Mouse (Mus musculus) kidney, embryonic 14.5 days (tissue): Measurements from ENCODE around the gene Camta1. TPM values are rescaled to one million over a fixed set of nuclear protein-coding genes. Genes with fewer than 3 reads are reported as not detected.
A peak's percentile ranks its signal among the peaks of the same experiment; 100 is the strongest.

Experiments
- ATAC-seq: fragments of 200-750 bp; cut with Nextera tagmentation; 2 replicates; pipeline ENCODE4 v1.8.0; 2017; ENCODE audit warnings: moderate number of reproducible peaks, mild to moderate bottlenecking, moderate TSS enrichment, moderate library complexity; ENCODE audit not compliant: low FRiP score, low TSS enrichment
- H3K27ac ChIP-seq: fragments of 300-500 bp; sonication (generic); 2 replicates; pipeline ENCODE4 v1.5.1; 2014; ENCODE audit warnings: low read depth, mild to moderate bottlenecking, low read length, moderate library complexity, mixed read lengths
- H3K27me3 ChIP-seq: fragments of 300-500 bp; sonication (generic); 2 replicates; pipeline ENCODE4 v1.6.1; 2014; ENCODE audit warnings: mild to moderate bottlenecking, low read length; ENCODE audit not compliant: control insufficient read depth, insufficient read depth
- H3K36me3 ChIP-seq: fragments of 300-500 bp; sonication (generic); 2 replicates; pipeline ENCODE4 v1.6.1; 2014; ENCODE audit warnings: low read length, mixed read lengths; ENCODE audit not compliant: control insufficient read depth, insufficient read depth
- H3K4me1 ChIP-seq: fragments of 300-500 bp; sonication (generic); 2 replicates; pipeline ENCODE4 v1.6.1; 2014; ENCODE audit warnings: low read length, mixed read lengths; ENCODE audit not compliant: control insufficient read depth, insufficient read depth
- H3K4me2 ChIP-seq: fragments of 300-500 bp; sonication (generic); replicated peaks from 2 replicates; pipeline ENCODE4 v1.6.1; 2014; ENCODE audit warnings: low read depth, mild to moderate bottlenecking, low read length
- H3K4me3 ChIP-seq: fragments of 300-500 bp; sonication (generic); 2 replicates; pipeline ENCODE4 v1.5.1; 2014; ENCODE audit warnings: mild to moderate bottlenecking, low read length
- H3K9ac ChIP-seq: fragments of 300-500 bp; sonication (generic); 2 replicates; pipeline ENCODE4 v1.6.1; 2014; ENCODE audit warnings: low read depth, mild to moderate bottlenecking, low read length, moderate library complexity
- H3K9me3 ChIP-seq: fragments of 300-500 bp; sonication (generic); 2 replicates; pipeline ENCODE4 v1.6.1; 2016; ENCODE audit warnings: low read length; ENCODE audit not compliant: control insufficient read depth
- WGBS: fragments of 180-500 bp; shearing (Covaris S2); extraction: QIAGEN DNeasy Blood & Tissue Kit; methylation state at CpG from one replicate; pipeline ENCODE4 v1.1.7; 2014; 5-methylcytosine and 5-hydroxymethylcytosine counted together
- polyA plus RNA-seq: library from polyadenylated mRNA; unstranded; fragments of >200 nt; fragmentation: Nextera tagmentation; extraction: Ambion mirVana; gene quantifications from 2 replicates; pipeline ENCODE4 v1.2.1, GENCODE M21; 2014

Gene Camta1
- polyA plus RNA-seq, 1 experiment from 2014 or later: 107 TPM

GRCm38 (mm10) chr4:151352249-151352648, 509.4 kb downstream of the Camta1 start:
- Histone ChIP-seq H3K36me3 (no peaks in the 10 kb centered on the region), H3K27ac (no peak overlapping the region), H3K9me3 (no peaks in the 10 kb centered on the region), H3K9ac (no peak overlapping the region), H3K27me3 (0 out of 2 replicates have a peak, but pooled peaks cover 3% of the 10 kb centered on the region), H3K4me1 (peaks cover 16% of the 10 kb centered on the region), H3K4me2 (no peak overlapping the region), H3K4me3 (no peak overlapping the region)
- 62% methylated on average over 4 of the region's 4 CpGs for WGBS
- no peak for ATAC-seq

DNA sequence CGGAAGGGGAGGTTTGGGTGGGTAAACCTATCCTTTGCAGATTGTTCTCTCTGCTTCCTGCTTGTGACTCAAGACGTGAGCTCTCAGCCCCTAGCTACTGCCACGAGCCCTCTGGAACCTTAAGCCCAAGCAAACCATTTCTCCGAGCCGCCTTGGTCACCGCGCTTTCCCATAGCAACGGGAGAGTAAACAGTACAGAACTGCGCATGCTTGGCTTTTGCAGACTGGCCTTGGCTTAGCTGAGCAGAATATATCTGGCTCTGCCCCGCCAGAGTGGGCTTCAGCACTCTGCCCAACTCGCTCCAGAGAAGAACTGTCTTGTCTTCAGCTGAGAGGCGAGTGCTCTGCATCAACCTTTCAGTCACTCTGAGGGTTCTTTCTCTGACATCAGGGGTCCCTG, 509.9 kb downstream of the Camta1 start:
- Histone ChIP-seq H3K4me2 (no peak overlapping the region), H3K27ac (no peak overlapping the region), H3K4me3 (no peak overlapping the region), H3K4me1 (peaks cover 21% of the 10 kb centered on the region), H3K27me3 (0 out of 2 replicates have a peak, but pooled peaks cover 3% of the 10 kb centered on the region), H3K36me3 (no peaks in the 10 kb centered on the region), H3K9ac (no peak overlapping the region), H3K9me3 (no peaks in the 10 kb centered on the region)
- peak; percentile 58; the same call in 1 of the 2 replicates for ATAC-seq
- 53% methylated on average over 12 of the region's 12 CpGs for WGBS

DNA sequence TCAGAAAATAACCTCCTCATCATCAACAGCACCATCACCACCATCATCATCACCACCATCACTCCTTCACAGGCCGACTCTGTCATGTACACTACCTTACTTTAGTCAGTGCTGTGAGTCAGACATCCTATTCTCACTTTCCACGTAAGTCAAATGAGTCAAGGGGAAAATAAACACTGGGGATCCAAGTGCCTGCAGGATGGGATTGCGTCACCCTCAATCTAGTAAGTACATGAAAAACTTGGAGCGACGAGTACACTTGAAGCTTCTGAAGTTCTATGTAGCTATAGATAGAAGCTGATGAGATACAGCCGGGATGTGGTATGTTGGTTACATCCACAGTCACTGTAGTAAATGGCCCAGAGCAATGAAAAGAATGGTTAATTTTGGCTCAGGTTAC, 514.1 kb downstream of the Camta1 start:
- ATAC-seq: no peak
- H3K4me2 ChIP-seq: no peak overlapping the region
- H3K4me3 ChIP-seq: no peak overlapping the region
- H3K27ac ChIP-seq: no peak overlapping the region
- no peaks in the 10 kb centered on the region for H3K27me3 ChIP-seq
- 0 out of 2 replicates have a peak, but pooled peaks cover 10% of the 10 kb centered on the region for H3K4me1 ChIP-seq
- H3K36me3 ChIP-seq: no peaks in the 10 kb centered on the region
- no peak overlapping the region for H3K9ac ChIP-seq
- 91% methylated on average over 6 of the region's 6 CpGs for WGBS
- H3K9me3 ChIP-seq: no peaks in the 10 kb centered on the region

GRCm38 (mm10) chr4:151346673-151347072, 515.0 kb downstream of the Camta1 start:
- peak; percentile 46; the same call in 1 of the 2 replicates for ATAC-seq
- Histone ChIP-seq H3K36me3 (no peaks in the 10 kb centered on the region), H3K4me3 (no peak overlapping the region), H3K9ac (no peak overlapping the region), H3K27me3 (no peaks in the 10 kb centered on the region), H3K27ac (no peak overlapping the region), H3K4me2 (no peak overlapping the region), H3K4me1 (0 out of 2 replicates have a peak, but pooled peaks cover 8% of the 10 kb centered on the region), H3K9me3 (no peaks in the 10 kb centered on the region)
- WGBS: 52% methylated on average over 12 of the region's 12 CpGs

DNA sequence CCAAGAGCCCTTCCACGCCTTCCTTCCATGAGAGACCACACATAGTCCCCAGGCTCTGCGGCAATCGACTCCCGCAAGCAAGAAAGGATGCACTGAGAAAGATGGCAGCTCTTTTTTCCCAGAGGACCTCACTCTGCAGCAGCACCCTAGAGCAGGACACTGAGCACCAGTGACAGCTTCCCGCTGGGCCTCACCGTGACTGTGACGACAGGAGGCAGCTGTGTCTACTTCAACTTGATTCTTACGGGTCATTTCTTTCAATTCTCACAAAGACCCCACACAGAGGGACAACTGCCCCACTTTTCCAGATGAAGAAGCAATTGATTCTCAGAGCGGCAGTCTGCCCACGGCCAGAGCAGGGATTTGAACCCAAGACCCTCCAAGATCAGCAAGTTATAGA, 516.9 kb downstream of the Camta1 start:
- ATAC-seq: no peak
- H3K4me1 ChIP-seq: 0 out of 2 replicates have a peak, but pooled peaks cover 8% of the 10 kb centered on the region
- no peak overlapping the region for H3K27ac ChIP-seq
- H3K9me3 ChIP-seq: no peaks in the 10 kb centered on the region
- no peak overlapping the region for H3K4me2 ChIP-seq
- H3K4me3 ChIP-seq: no peak overlapping the region
- no peaks in the 10 kb centered on the region for H3K36me3 ChIP-seq
- no peak overlapping the region for H3K9ac ChIP-seq
- WGBS: 52% methylated on average over 10 of the region's 10 CpGs
- no peaks in the 10 kb centered on the region for H3K27me3 ChIP-seq

DNA sequence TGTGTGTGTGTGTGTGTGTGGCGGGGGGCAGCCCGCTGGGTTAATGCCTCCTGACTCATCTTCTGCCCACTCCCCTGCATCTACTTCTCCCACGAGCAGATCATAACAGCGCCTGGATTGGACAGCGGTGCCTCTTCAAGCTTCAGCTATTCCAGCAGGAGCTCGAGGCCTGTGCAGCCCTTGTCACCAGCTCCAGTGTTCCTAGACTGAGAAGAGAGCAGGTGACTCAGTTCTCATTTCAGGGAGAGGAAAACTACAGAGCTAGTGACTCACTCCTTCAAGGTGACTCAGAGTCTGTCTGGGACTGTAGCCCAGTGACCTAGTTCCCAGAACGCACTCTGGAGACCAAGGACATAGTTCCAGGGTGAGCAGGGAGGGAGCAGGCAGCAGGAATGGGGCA, 522.3 kb downstream of the Camta1 start:
- H3K4me1 ChIP-seq: 0 out of 2 replicates have a peak, but pooled peaks cover 4% of the 10 kb centered on the region
- no peaks in the 10 kb centered on the region for H3K36me3 ChIP-seq
- H3K4me3 ChIP-seq: no peak overlapping the region
- no peak overlapping the region for H3K4me2 ChIP-seq
- WGBS: 74% methylated on average over 7 of the region's 7 CpGs
- H3K27me3 ChIP-seq: no peaks in the 10 kb centered on the region
- no peaks in the 10 kb centered on the region for H3K9me3 ChIP-seq
- H3K9ac ChIP-seq: no peak overlapping the region
- ATAC-seq: no peak
- no peak overlapping the region for H3K27ac ChIP-seq

GRCm38 (mm10) chr4:151338931-151339330, 522.7 kb downstream of the Camta1 start:
- 85% methylated on average over 7 of the region's 7 CpGs for WGBS
- H3K9ac ChIP-seq: no peak overlapping the region

DNA sequence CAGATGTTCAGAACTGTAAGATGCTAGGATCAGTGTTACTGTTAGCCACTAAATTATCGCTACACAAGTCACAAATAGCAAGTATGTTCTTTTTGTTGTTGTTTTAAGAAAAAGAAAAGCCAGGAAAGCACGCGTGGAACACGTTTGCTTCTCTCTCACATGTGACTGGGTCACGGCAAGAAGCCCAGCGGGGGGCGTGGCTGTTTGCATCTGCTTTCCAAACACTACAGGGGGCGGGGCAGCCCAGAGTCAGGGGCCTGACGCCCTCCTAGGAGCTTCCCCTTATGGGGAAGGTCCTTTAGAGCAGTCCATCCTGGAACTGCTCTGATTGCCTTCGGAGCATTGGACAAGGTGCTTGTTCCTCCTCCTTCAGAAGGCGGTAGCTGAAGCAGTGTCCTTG, 524.1 kb downstream of the Camta1 start:
- 0 out of 2 replicates have a peak, but pooled peaks cover 4% of the 10 kb centered on the region for H3K4me1 ChIP-seq
- no peaks in the 10 kb centered on the region for H3K9me3 ChIP-seq
- 28% methylated on average over 11 of the region's 11 CpGs for WGBS
- H3K4me2 ChIP-seq: no peak overlapping the region
- no peak overlapping the region for H3K4me3 ChIP-seq
- H3K9ac ChIP-seq: no peak overlapping the region
- ATAC-seq: no peak
- no peak overlapping the region for H3K27ac ChIP-seq
- H3K27me3 ChIP-seq: no peaks in the 10 kb centered on the region
- H3K36me3 ChIP-seq: no peaks in the 10 kb centered on the region

More at GRCm38 (mm10) chr4:151338931-151339330, 522.7 kb downstream of the Camta1 start:
- Histone ChIP-seq H3K4me2 (no peak overlapping the region), H3K27ac (no peak overlapping the region), H3K27me3 (no peaks in the 10 kb centered on the region), H3K4me1 (0 out of 2 replicates have a peak, but pooled peaks cover 4% of the 10 kb centered on the region), H3K4me3 (no peak overlapping the region), H3K36me3 (no peaks in the 10 kb centered on the region), H3K9me3 (no peaks in the 10 kb centered on the region)
- no peak for ATAC-seq

DNA sequence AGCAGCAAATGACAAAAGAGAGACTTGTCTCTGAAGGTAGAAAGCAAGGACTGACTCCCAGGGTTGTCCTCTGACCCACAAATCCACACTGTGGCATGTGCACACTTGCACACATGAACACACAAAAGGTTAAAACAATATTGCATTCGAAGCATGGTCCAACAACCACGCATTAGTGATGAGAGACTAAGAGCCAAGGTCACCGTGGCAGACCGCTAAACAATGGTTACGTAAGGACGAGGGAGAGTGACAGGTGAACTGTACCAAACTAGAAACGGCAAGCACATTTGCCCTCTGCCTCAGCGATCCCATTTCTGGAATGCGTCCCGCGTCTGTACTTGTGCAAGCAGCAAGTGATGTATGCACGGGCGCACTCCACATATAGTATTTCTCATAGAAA, 525.3 kb downstream of the Camta1 start:
- no peak overlapping the region for H3K27ac ChIP-seq
- H3K36me3 ChIP-seq: no peaks in the 10 kb centered on the region
- H3K4me3 ChIP-seq: no peak overlapping the region
- no peaks in the 10 kb centered on the region for H3K9me3 ChIP-seq
- 67% methylated on average over 13 of the region's 13 CpGs for WGBS
- no peaks in the 10 kb centered on the region for H3K27me3 ChIP-seq
- no peak overlapping the region for H3K4me2 ChIP-seq
- 0 out of 2 replicates have a peak, but pooled peaks cover 4% of the 10 kb centered on the region for H3K4me1 ChIP-seq
- no peak overlapping the region for H3K9ac ChIP-seq
- no peak for ATAC-seq
